ENCODE assay signal across 20 mouse cellular contexts in genomic region chr2:165098861-165099260, GRCm38 (mm10). TPM values are rescaled to one million over a fixed set of nuclear protein-coding genes. Genes with fewer than 3 reads are reported as not detected.
"Had no signal": no experiment of that assay in that cellular context is flagged by ENCODE, and none has a peak within 500 bp of the region (broad histone marks: within the 10 kb centered on the region; RNA-seq: fewer than 3 reads in every experiment).

No protein-coding gene starts in this region.

- H3K36me3 ChIP-seq: limb, embryonic 12.5 days; liver, embryonic 13.5 days; lung, embryonic 15.5 days; midbrain, embryonic 15.5 days; neural tube, embryonic 12.5 days had no signal

- H3K9me3 ChIP-seq: limb, embryonic 12.5 days; liver, embryonic 13.5 days; lung, embryonic 15.5 days; megakaryocyte, embryonic 14.5 days; midbrain, embryonic 15.5 days; neural tube, embryonic 12.5 days had no signal

- ATAC-seq: liver, postnatal 0 days; midbrain, embryonic 15.5 days had no signal

- DNase-seq: liver; liver, embryonic 13.5 days; liver, postnatal 0 days; lung, postnatal 14 days; right cerebral cortex, postnatal 4 days; spleen, adult 18-20 months; thymus, adult 18-20 months; thymus, postnatal 14 days had no signal

- H3K4me1 ChIP-seq: liver, embryonic 13.5 days; lung, embryonic 15.5 days had no signal

- H3K4me3 ChIP-seq: limb, embryonic 12.5 days; liver, embryonic 13.5 days; lung, embryonic 15.5 days; megakaryocyte, embryonic 14.5 days; midbrain, embryonic 15.5 days; neural tube, embryonic 12.5 days had no signal

- H3K9ac ChIP-seq: limb, embryonic 12.5 days; liver, embryonic 13.5 days; liver, postnatal 0 days; lung, embryonic 15.5 days; midbrain, embryonic 15.5 days; neural tube, embryonic 12.5 days had no signal

- H3K27ac ChIP-seq: limb, embryonic 12.5 days; liver, embryonic 13.5 days; lung, embryonic 15.5 days; macrophage; midbrain, embryonic 15.5 days; neural tube, embryonic 12.5 days had no signal

- H3K4me2 ChIP-seq: limb, embryonic 12.5 days; liver, embryonic 13.5 days; lung, embryonic 15.5 days; midbrain, embryonic 11.5 days; midbrain, embryonic 15.5 days; neural tube, embryonic 12.5 days had no signal

RNA-seq across cellular contexts. Expression of gene 1700025C18Rik, which starts 8.3 kb away (rescaled TPM):
- total RNA-seq: layer of hippocampus, postnatal 10 days; left cerebral cortex, postnatal 36 days; monocyte, adult 5-6 weeks; neutrophil, adult 5-6 weeks had no signal
- polyA plus RNA-seq: limb, embryonic 12.5 days; liver, embryonic 13.5 days; liver, postnatal 0 days; lung, embryonic 15.5 days; macrophage; midbrain, embryonic 11.5 days; midbrain, embryonic 15.5 days; neural tube, embryonic 12.5 days; stomach, embryonic 14.5 days had no signal
